Mouse (Mus musculus) ZHBTc4 (cell line): ENCODE measurements around the gene Morn4.

Experiments used
- DNase-seq: peaks from one replicate; pipeline ENCODE4 v3.0.0-alpha.2; 2011; ENCODE audit warnings: low read depth, low spot score

Morn4 gene

GRCm38 (mm10) chr19:42086166-42086565, at the start of gene Morn4:
Gene Morn4, minus strand, starts transcription at chr19:42086357.
- DNase-seq: peak; percentile 96

- DNase-seq: no peak
These were observed 48.9 kb upstream of the Morn4 start for GRCm38 (mm10) chr19:42135070-42135469.

DNA sequence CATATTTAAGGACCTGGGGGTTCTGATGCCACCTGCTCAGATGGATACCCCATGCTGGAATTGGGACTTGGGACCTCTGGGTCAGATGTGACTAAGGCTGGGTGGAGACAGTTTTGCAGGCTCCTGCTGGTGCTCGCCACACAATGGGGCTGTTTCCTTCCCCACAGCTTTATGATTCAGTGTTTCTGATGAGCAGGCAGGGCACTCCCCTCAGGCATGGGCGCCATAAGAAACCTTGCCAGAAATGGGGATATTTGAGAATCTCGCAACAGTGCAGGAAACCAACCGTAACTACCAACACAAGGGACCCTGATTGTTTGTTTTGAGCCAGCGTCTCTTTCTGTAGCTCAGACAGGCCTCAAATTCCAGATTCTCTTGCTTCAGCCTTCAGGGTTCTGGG, 44.9 kb upstream of the Morn4 start:
- no peak for DNase-seq

DNA sequence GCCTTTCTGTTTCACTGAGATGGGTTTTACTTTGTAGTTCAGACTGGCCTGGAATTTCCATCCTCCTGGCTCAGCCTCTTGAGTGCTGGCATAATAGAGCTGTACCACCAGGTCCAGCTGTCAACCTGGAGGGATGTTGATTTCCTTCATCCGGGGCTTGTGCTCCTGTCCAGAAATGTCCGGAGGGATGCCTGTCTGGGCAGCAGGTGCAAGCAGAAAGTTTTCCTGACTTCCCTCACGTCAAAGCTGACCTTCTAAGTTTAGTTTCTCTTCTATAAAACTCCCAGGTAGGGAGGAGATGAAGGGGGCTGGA, 44.1 kb upstream of the Morn4 start:
- no peak for DNase-seq

- DNase-seq: no peak
These were observed 43.5 kb upstream of the Morn4 start for GRCm38 (mm10) chr19:42129509-42130293.

GRCm38 (mm10) chr19:42128787-42129508, 42.8 kb upstream of the Morn4 start, which contains the start of gene Avpi1:
Gene Avpi1, minus strand, starts transcription at chr19:42129059.
- peak; percentile 100 for DNase-seq

- DNase-seq: no peak
These were observed 42.0 kb upstream of the Morn4 start for GRCm38 (mm10) chr19:42128052-42128740.

- no peak for DNase-seq
These were observed 40.9 kb upstream of the Morn4 start for GRCm38 (mm10) chr19:42127024-42127423.

- DNase-seq: no peak
These were observed 40.1 kb upstream of the Morn4 start for GRCm38 (mm10) chr19:42126219-42126605.

- DNase-seq: no peak
These were observed 39.5 kb upstream of the Morn4 start for GRCm38 (mm10) chr19:42125501-42126218.

DNA sequence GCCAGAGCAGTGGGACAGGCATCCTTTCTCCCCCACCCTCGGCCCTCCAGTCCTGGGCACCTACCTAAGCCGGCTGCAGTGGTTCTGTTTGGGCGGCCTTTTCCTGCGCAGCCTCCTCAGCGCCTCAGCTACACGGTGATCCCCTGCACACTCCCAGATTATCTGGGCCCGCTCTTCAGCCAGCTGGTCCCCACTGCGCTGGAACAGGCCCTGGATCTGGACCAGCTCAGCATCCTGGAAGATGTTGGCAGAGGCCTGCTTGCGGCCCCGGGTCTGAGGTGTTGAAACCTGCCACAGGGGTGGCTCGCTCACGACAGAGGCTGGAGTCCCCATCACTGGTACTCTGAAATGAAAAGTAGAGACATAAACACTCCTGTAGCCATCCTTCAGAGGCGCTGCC, 38.5 kb upstream of the Morn4 start:
- no peak for DNase-seq

- no peak for DNase-seq
These were observed 34.3 kb upstream of the Morn4 start for GRCm38 (mm10) chr19:42120451-42120850.

GRCm38 (mm10) chr19:42118596-42118995, 32.4 kb upstream of the Morn4 start:
- no peak for DNase-seq

DNA sequence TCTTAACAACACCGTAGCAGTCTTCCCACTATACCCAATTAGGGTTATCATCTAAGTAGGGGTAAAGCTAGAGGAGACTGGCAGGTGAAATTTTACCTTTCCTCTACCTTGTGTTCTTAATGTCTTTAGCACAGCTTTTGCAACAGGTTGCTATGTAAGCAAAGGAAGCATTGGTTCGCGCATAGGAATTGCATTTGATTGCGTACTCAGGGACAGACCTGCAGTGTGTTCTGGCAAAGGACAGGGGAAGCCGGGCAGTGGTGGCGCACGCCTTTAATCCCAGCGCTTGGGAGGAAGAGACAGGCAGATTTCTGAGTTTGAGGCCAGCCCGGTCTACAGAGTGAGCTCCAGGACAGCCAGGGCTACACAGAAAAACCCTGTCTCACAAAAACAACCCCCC, 32.0 kb upstream of the Morn4 start:
- DNase-seq: no peak

DNA sequence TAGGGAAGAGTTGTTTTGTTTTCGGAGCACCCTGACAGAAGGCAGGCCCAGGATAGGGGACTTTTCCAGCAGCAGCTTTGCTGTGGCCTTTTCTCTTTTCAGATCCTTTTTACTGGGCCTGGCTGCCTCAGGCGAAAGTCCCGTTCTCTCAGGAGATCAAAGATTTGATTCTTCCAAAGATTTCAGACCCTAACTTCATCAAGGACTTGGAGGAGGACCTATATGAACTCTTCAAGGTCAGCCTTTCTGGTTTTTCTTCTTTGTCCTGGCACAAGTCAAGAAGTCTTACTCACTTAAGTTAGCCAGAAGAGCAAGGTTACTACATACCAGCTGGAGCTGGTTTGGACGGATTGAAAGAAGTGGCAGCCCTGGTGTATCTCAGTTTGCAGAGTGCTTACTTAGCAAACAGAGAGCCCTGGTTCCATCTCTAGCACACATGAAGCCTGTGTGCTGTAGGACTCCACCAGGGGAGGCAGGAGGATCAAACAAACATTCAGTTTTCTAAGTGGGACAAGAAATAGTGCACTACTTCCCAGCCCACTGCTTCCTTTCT, 29.7 kb upstream of the Morn4 start:
- DNase-seq: peak; percentile 56

GRCm38 (mm10) chr19:42104681-42105080, 18.5 kb upstream of the Morn4 start:
- DNase-seq: no peak

GRCm38 (mm10) chr19:42099406-42099805, 13.2 kb upstream of the Morn4 start:
- DNase-seq: no peak

DNA sequence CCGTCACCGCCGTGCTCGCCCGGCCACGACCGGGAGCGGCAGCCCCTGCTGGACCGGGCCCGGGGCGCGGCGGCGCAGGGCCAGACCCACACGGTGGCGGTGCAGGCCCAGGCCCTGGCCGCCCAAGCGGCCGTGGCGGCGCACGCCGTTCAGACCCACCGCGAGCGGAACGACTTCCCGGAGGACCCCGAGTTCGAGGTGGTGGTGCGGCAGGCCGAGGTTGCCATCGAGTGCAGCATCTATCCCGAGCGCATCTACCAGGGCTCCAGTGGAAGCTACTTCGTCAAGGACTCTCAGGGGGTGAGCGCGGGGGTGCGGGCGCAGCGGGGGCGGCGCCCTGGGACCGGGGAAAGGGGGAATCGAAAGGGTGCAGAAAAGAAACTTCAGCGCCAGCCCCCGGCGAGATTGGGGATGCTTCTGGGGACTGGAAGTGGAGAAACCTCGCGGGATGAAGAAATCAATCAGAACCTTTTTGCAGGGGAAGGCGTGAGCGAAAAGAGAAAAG, 4.5 kb upstream of the Morn4 start:
- DNase-seq: peak; percentile 58

DNA sequence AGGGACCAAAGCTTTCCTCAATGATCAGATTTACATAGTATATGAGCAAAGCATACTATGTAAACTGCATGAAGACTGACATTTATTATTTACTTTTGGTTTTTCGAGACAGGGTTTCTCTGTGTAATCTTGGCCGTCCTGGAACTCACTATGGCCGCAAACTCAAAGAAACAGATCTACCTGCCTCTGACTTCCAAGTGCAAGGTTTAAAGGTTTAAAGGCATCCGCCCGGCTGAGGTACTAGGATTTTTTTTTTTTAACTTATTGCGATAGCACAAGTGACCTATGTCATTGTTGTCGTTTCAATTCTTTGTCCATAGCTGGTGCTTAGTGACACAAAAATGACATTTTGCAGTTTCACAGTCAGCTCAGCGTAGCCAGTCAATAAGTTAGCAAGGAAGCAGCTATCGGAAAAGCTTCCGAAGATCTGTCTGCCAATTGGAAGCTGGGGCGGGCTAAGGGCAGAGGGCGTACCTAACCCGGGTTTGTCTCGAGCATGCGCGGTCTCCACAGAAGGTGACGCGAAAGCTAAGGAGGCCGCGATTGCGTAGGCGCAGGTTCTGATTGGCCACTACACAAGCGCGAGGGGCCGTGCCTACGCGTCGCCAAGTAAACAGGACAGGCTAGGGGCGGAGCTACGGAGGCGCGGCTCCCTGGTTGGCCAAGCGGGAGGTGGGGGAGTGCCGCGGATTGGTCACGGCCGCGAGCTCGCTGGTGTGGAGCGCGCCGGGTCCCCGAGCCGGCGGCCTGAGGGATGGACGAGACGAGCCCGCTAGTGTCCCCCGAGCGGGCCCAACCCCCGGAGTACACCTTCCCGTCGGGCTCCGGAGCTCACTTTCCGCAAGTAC, 3.8 kb upstream of the Morn4 start, which contains the start of gene Pi4k2a:
Gene Pi4k2a (plus strand): TSS at position 723 of the 848 bp plus-strand sequence.
- peak; percentile 100 for DNase-seq

DNA sequence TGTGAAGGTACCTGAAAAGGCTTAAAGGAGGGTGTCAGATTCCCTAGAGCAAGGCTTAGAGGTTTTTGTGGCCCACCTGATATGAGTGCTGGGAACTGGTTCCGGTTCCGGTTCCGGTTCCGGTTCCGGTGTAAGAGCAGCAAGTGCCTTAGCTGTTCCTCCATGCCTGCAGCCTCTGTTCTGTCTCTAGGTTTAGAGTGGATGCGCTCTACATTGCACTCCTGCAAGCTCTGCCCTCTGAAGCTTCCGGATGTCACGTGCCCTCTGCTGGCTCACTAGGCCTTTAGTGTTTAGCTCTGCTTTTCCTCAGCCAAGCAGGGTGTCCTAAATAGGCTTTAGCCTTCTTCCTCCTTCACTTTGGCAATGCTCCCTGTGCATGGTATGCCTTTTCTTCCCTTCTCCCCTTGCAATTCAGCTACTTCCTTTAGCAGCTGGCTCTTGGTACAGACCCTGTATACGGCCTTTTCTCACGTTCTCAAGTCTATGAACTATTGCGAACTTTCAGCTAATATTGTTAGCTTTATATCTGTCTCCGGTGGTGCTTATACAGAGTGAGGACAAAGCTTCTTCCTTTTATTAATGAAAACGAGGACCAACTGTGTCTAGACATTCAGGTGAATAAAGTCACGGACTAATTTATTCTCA, 3.1 kb upstream of the Morn4 start:
- peak; percentile 82 for DNase-seq
